ENCODE assay signal across 15 mouse cellular contexts in genomic region chr9:32673923-32674322, GRCm38 (mm10). TPM values are rescaled to one million over a fixed set of nuclear protein-coding genes. Genes with fewer than 3 reads are reported as not detected.
DNase-seq lines count a peak whose midpoint lies in the region; ATAC-seq and TF ChIP-seq lines count a peak whose summit lies in the region.
"Had no signal": no experiment of that assay in that cellular context is flagged by ENCODE, and none has a peak within 500 bp of the region (broad histone marks: within the 10 kb centered on the region; RNA-seq: fewer than 3 reads in every experiment).

No protein-coding gene starts in this region.

- ATAC-seq in lung, embryonic 14.5 days (ENCODE audit: insufficient read depth) = no peak
- no peak for ATAC-seq in kidney, embryonic 14.5 days (ENCODE audit: low FRiP score, low TSS enrichment)
- ATAC-seq in inflammation-experienced regulatory T-cells, adult 6 months = no peak

- TF ChIP-seq POLR2A in lung, adult 2 months (IDR thresholded peaks at IDR 0.05; ENCODE audit: borderline replicate concordance, extremely low read depth, low read depth, low read length) = no peak

- H3K27me3 ChIP-seq in lung, embryonic 14.5 days (ENCODE audit: insufficient read depth, low read length) = no peaks in the 10 kb centered on the region
- no peaks in the 10 kb centered on the region for H3K27me3 ChIP-seq in kidney, embryonic 14.5 days (ENCODE audit: control insufficient read depth, insufficient read depth, low read length)

- H3K36me3 ChIP-seq in lung, embryonic 14.5 days (ENCODE audit: insufficient read depth) = no peaks in the 10 kb centered on the region
- no peaks in the 10 kb centered on the region for H3K36me3 ChIP-seq in kidney, embryonic 14.5 days (ENCODE audit: control insufficient read depth, insufficient read depth, low read length)
- H3K36me3 ChIP-seq: forebrain, embryonic 12.5 days; hindbrain, embryonic 13.5 days; liver, embryonic 15.5 days had no signal

- intact Hi-C loops in heart, postnatal 14 days (cut with DNase I) = loop anchor here (2.0 kb wide), 1 partner anchor 23 kb away; no protein-coding TSS in a partner anchor

- H3K4me3 ChIP-seq in lung, embryonic 14.5 days (ENCODE audit: low read depth, low read length) = no peak overlapping the region
- no peak overlapping the region for H3K4me3 ChIP-seq in lung, adult 2 months (replicated peaks; ENCODE audit: extremely low read depth, low read depth, low read length)
- no peak overlapping the region for H3K4me3 ChIP-seq in kidney, embryonic 14.5 days (ENCODE audit: low read length)
- H3K4me3 ChIP-seq: forebrain, embryonic 12.5 days; hindbrain, embryonic 13.5 days; liver, embryonic 15.5 days had no signal

- peaks cover 55% of the 10 kb centered on the region for H3K4me1 ChIP-seq in lung, embryonic 14.5 days (ENCODE audit: insufficient read depth)
- H3K4me1 ChIP-seq in lung, adult 2 months (ENCODE audit: control insufficient read depth, insufficient read depth, low read length) = peaks cover 31% of the 10 kb centered on the region
- peaks cover 46% of the 10 kb centered on the region for H3K4me1 ChIP-seq in kidney, embryonic 14.5 days (ENCODE audit: control insufficient read depth, insufficient read depth, low read length)

- no peak overlapping the region for H3K4me2 ChIP-seq in lung, embryonic 14.5 days
- H3K4me2 ChIP-seq in kidney, embryonic 14.5 days (replicated peaks; ENCODE audit: low read depth, low read length) = no peak overlapping the region
- H3K4me2 ChIP-seq: forebrain, embryonic 12.5 days; hindbrain, embryonic 13.5 days; liver, embryonic 15.5 days; midbrain, embryonic 11.5 days had no signal

- DNase-seq in heart, adult 11 months = peak; percentile 96
- no peak for DNase-seq in heart, postnatal 14 days
- no peak for DNase-seq in lung, embryonic 14.5 days
- DNase-seq in lung, adult 2 months = no peak
- DNase-seq in lung, postnatal 36 days = peak; percentile 53
- no peak for DNase-seq in embryo, embryonic 11 days
- DNase-seq: adrenal gland, postnatal 14 days; cerebellum, adult 8-10 months; thymus, adult 2 months had no signal

- 55% methylated on average over 3 of the region's 3 CpGs for WGBS in lung, embryonic 14.5 days
- 57% methylated on average over 3 of the region's 3 CpGs for WGBS in lung, adult 2 months
- WGBS in kidney, embryonic 14.5 days = 77% methylated on average over 3 of the region's 3 CpGs

- H3K27ac ChIP-seq in lung, embryonic 14.5 days (ENCODE audit: low read depth) = 0 out of 2 replicates have a peak overlapping the region, but pooled peaks have one; percentile 28
- H3K27ac ChIP-seq in kidney, embryonic 14.5 days (ENCODE audit: low read depth, low read length) = peak overlapping the region; percentile 44; the same call in 1 of the 2 replicates
- H3K27ac ChIP-seq: forebrain, embryonic 12.5 days; hindbrain, embryonic 13.5 days; liver, embryonic 15.5 days had no signal

- no peaks in the 10 kb centered on the region for H3K9me3 ChIP-seq in lung, embryonic 14.5 days (ENCODE audit: low read depth, low read length)
- H3K9me3 ChIP-seq in kidney, embryonic 14.5 days (ENCODE audit: control insufficient read depth, low read length) = no peaks in the 10 kb centered on the region
- H3K9me3 ChIP-seq: forebrain, embryonic 12.5 days; hindbrain, embryonic 13.5 days; liver, embryonic 15.5 days had no signal

- no peak for TF ChIP-seq CTCF in lung, embryonic 14.5 days (IDR thresholded peaks at IDR 0.05; ENCODE audit: low read depth)
- TF ChIP-seq CTCF in lung, adult 2 months (IDR thresholded peaks at IDR 0.05; ENCODE audit: insufficient read depth, low read length) = no peak

- H3K9ac ChIP-seq in lung, embryonic 14.5 days = no peak overlapping the region
- H3K9ac ChIP-seq in kidney, embryonic 14.5 days (ENCODE audit: low read depth, low read length) = no peak overlapping the region
- H3K9ac ChIP-seq: forebrain, embryonic 12.5 days; hindbrain, embryonic 13.5 days; liver, embryonic 15.5 days had no signal

RNA-seq across cellular contexts. Expression of gene Ets1, which starts 37.9 kb away (rescaled TPM):
- total RNA-seq in heart, postnatal 14 days (2021) = 100 to 1,000 TPM in 1 of 2 experiments, 10 to 100 TPM in 1; 88.9 to 111 TPM
- 79.2 and 87.6 TPM in 2 replicates for polyA plus RNA-seq in lung, embryonic 14.5 days (2014; fragmentation: Nextera tagmentation; extraction: Ambion mirVana)
- polyA plus RNA-seq in lung, adult 2 months (2012; rRNA removed) = 57.3 and 67.2 TPM in 2 replicates
- polyA plus RNA-seq in kidney, embryonic 14.5 days (2014; fragmentation: Nextera tagmentation; extraction: Ambion mirVana) = 26.2 and 58.0 TPM in 2 replicates
- 100 to 1,000 TPM; 831 to 847 (median 840) TPM for polyA plus RNA-seq in inflammation-experienced regulatory T-cells, adult 6 months (2017; shearing (Covaris generic))

Comparison
In these comparisons a context has a peak if more than half of its experiments do, and no peak if none do; other contexts are left out.
1. DNase-seq: peak in heart, adult 11 months (single experiment) and lung, postnatal 36 days (single experiment); none in heart, postnatal 14 days (0 of 2), lung, embryonic 14.5 days (single experiment), lung, adult 2 months (single experiment) and embryo, embryonic 11 days (single experiment).